Mouse (Mus musculus) lung, postnatal 4 days (tissue): ENCODE measurements around the gene Abhd6.

Experiments
- DNase-seq, 2 experiments: peaks; one replicate each; pipeline ENCODE4 v3.0.0; 2021

Abhd6 gene

DNA sequence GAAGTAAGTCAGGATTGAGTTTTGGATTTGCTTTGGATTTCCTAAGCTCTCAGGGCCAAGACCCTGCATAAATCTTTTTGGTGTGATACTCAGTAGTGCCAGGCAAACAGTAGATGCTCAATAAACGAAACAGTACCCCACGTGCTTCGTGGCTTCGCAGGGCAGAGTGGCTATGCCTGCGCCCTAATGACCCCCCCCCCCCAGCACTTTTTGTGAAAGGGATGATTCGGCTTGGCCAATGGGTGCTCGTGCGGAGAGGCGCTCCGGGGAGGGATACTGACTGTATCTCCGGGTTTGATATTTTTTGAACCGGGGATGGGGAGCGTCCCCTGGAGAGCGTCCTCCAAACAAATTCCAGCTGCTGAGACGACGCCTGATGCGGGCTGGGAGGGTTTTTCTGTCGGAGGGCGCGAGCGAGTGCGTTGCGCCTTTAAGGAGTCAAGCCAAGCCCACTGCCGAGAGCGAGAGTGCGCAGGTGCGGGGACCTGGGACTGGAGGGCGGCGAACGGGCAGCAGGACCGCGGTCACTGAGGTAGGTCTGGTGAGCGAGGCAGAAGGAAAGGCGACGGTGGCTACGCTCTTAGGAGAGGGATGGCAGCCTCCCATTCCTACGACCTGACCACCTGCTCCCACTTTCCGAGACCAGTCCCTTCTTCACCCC is at the start of gene Abhd6:
Gene Abhd6, plus strand, starts transcription at position 471 of the 661 bp plus-strand sequence.
- peak; percentile 84 to 86 for DNase-seq

DNA sequence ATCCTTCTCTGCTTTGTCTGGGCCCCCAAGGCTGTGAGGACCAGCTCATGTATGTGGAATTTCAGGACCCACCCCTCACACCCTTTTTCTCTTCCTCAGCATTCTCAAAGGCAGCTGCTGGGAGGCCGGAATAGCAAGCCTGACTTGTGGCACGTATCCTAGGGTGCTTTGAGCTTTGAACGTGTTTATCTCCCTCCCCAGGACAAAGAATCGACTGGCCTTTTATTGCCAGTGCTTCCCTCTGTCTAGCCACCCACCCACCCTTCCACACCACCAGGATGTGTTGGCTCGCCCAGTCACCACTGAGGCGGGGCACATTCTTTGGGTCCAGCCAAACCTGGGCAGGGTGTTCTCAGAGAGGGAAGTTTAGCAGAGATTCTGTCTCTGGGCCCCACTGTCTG is 48.6 kb upstream of the Abhd6 start:
- peak in 1 of 2 experiments; percentile 25 for DNase-seq

DNA sequence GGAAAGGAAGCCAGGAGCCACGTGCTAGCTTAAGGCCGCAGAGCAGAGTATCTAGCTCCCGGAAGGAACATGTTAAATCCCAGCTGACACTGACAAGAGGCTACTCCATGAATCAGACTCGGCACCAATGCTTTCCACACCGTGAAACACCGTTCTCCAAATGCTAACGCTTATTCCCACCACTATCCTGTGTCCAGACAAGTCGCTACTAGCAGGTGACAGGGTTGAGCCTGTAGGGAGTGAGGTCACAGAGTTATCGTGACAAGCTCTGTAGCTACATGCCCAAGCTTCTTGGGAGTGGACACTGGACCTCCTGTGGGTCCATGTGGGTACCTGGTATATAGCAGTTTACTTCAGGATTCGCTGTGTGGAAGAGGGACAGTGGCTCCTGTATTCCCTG is 46.3 kb upstream of the Abhd6 start:
- no peak for DNase-seq

DNA sequence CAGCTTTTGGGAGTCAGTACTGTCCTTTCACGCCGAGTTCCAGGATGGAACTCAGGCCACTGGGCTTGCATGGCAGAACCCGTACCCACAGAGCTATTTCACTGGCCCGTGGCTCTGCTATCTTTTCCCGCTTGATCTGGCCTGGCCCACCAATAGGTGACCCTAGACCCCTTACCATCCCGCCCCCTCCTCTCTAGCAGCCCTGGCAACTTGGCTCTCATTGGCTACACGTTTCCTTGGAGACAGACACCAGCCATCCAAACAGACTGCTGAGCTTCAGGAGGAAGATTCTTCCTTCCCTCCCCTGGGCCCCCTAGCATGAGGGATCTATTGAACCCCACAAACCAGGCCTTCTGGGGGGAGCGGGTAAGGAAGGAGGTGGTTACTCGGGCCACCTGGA is 45.7 kb upstream of the Abhd6 start, which contains the start of gene Gm45521:
Gene Gm45521, plus strand, starts transcription at position 240 of the 400 bp plus-strand sequence.
- DNase-seq = no peak

DNA sequence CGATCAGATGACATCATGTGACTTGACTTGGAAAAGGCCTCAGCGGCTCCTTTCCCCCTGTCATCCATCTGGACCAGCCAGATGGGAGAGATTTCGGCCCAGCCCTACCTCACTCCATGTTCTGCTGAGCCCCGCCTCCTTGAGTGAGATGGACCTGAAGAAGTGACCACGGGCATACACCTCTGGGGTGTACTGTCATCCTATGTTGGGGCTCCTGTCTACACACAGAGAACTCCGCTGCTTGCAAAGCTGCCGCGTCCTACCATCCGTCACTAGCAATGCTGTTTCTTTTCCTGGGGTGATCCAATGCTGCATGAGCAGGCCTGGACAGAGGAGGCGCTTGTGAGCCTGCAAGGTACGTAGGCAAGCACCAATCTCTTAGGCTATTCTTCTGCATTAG is 42.1 kb upstream of the Abhd6 start:
- DNase-seq = no peak

DNA sequence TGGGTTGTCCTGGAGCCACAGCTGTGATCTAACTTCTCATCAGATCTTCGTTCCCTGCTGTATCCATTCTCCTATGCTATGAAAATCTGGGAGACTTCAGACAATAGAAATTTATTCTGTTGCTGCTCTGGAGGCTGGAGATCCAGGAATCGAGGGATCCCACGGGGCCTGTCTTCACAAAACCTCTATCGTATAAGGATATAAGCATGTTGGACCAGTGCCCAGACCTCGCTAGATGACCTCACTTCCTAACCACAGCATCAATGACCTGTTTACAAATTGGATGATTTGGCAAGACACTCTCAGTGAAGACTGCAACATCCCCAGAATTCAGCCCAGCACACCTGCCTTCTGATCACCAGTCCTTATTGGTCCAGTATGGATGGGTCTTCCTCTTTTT is 41.0 kb upstream of the Abhd6 start:
- peak; percentile 30 to 33 for DNase-seq

DNA sequence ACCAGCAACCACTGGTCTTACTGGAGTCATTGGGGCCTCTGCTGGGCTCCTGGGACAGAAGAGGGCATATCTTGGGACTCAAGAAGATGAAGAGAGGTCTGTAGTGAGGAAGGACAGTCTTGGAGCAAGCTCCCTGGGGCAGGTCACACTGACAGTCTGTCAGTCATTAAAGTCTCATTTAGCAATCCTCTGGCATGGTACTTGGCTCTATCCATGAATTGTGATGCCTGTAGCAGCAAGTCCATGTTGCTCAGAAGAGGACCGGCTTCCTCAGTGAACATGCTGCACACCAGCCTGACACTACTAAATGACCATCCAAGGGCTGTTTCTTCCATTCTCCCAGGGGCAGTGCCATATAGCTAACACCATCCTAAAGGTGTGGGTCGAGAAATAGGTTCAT is 40.1 kb upstream of the Abhd6 start:
- DNase-seq = no peak

DNA sequence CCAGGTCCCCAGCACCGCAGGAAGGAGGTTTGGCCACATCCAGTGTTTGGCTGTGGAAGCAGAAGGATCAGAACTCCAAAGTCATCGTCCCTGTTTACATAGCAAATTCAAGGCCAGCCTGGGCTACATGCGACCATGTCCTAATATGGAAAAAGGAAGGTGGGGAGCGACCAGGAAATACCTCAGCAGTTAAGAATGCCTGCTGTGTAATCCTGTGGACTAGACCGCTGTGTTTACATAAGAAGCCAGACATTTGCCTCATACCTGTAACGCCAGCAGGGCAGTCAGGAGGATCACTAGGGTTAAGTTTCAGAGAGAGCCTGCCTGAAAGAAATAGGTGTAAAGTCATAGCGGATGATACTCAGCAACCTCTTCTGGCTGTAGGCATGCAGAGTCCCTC is 39.5 kb upstream of the Abhd6 start:
- DNase-seq = no peak

DNA sequence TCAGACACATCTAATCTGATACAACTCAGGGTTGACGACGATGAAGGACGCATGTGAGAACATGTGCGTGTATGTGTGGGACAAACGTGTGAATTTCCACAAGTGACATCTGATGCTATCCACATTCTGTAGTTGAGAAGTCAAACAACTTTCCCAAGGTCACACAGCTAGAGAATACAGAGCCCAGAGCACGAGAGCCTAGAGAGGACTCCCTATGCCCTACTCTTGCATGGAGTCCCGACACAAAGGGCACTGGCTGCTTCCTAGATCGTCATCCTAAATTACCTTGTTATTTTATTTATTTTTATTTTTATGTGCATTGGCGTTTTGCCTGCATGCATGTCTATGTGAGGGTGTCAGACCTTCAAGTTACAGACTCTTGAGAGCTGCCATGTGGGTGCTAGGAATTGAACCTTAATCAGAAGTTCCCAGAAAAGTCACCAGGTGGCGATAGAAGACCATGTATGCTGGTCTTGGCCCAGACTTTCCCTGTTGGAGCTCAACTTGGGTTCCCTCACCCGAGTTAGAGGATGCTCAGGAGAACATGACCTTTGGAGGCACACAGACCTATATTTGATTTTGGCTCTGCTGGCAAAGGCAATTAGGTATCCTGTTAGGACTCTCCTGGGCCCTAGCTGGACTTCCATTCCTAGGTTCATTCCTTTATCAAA is 38.3 kb upstream of the Abhd6 start:
- peak in 1 of 2 experiments; percentile 77 for DNase-seq

DNA sequence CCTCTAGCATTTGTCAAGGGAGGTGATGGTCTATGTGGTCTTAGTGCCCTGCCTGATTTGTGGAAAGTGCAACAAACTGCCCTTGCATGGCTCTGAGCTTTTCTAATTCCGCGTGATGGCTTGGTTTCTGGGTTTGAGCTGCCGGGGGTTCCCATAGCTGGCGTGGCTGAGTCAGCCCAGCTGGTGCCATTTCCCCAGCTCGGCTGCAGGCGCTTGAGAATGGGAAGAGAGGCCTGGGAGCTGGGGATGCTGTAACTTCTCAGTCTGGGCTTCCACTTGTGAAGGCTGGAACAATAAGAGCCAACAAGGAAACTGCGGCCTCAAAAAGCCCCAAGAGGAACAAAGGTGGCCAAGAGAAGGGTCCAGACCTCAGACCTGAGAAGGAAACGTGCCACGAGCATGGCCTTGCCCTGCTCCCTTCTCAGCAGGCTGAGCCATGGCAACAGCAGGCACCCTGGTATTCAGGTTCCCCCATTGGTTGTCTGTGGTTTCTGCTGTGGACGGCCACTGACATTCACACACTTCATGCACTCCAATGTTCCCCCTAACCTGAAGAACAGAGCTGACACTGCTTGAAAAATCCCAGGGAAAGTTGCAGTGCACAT is 30.7 kb upstream of the Abhd6 start:
- DNase-seq = peak; percentile 40 to 80

DNA sequence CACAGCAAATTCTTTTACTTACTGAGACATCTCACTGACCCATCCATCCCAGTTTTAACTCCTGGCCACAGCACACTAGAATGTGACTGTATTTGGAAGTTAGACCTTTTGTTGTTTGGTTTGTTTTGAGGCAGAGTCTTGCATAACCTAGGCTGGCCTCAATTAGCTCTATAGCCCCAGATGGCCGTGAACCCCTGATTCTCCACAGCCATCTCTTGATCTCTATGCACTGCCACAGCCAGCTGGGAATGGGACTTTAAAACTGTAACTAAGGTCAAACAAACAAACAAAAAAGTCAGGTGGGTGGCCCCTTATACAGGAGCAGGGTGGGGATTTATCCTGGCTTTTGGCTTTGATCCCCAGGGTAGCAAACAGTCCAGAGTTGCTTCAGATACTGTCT is 28.1 kb upstream of the Abhd6 start:
- DNase-seq = no peak

DNA sequence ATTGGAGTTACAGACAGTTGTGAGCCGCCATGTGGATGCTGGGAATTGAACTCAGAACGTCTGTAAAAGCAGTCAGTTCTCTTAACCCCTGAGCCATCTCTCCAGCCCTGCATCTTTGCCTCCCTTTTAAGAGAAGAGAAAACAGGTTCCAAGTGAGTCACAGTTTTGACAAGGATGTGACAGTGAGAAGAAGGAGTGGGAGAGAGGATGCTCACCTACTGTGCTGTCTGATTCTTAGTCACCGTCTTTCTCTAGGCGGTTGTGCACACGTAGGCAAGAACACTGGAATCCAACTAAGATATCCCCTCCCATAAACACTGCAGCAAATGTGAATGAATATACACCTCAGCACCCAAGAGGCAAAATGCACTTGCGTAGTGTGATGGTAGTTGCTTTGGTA is 27.5 kb upstream of the Abhd6 start:
- no peak for DNase-seq

DNA sequence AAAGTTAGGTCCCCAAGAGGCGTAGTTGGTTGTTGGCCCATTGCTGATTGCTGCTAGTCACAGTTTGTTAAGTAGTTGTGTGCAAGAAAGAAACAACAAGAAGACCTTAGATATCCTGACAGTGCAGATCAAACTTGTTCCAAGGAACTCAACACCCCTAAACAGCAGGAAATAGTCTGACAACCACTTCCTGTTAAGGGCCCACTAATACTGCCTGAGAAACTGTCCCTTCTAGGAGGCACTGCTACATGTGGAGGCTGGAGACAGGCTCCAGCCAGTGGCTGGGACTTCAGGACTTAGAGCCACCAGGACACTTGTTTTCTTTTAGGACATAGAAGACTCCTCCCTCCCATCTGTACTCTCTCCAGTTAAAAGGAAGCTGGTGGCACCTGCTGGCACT is 25.2 kb upstream of the Abhd6 start:
- no peak for DNase-seq

DNA sequence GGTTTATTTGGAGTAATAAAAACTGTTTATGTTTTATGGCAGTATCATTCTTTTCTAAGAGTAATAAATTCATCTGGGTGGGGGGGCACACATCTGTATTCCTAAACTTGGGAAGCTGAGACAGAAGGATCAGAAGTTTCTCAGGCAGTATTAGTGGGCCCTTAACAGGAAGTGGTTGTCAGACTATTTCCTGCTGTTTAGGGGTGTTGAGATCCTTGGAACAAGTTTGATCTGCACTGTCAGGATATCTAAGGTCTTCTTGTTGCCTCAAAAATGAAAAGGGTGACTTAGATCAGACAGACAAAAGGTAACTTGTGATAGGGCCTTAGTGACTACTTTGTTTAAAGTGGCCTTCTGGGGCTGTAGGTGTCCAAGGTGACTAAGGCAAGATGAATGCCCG is 24.5 kb upstream of the Abhd6 start:
- no peak for DNase-seq

DNA sequence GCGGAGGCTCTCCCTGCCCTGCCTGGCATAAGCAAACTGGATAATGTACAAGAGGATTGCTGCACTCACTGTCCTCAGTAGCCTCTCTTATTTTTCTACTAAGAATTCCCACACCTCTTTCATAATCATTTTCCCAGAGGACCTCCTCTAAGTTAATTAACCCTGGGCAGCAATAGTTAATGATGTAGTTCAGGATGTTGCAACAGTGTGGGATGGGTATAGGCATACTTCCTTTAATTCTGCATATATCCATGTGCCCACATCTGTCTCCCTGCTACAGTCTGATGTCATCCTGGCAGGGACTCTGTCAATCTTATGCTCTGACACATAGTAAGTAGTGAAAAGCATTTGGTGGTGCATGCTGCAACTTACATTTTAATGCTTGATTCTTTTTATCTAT is 21.5 kb upstream of the Abhd6 start:
- DNase-seq = no peak

DNA sequence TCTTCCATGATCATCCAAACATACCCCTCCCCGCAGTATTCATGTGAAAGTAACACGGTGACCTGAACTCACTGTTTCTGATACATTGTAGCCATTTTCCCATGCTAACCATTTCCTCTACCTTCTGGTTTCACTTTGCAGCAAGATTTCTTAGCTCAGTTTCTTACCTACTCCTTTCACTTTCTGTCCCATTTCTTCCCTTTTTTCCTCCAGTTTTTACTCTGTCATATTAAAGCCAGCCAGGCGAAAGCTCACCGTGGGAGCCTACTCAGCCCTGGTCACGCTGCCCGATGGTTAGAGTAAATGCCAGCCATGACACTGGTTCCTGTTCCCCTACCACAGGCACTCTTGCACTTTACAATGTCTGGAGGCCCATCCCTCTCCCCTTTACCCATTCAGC is 15.8 kb upstream of the Abhd6 start:
- no peak for DNase-seq

DNA sequence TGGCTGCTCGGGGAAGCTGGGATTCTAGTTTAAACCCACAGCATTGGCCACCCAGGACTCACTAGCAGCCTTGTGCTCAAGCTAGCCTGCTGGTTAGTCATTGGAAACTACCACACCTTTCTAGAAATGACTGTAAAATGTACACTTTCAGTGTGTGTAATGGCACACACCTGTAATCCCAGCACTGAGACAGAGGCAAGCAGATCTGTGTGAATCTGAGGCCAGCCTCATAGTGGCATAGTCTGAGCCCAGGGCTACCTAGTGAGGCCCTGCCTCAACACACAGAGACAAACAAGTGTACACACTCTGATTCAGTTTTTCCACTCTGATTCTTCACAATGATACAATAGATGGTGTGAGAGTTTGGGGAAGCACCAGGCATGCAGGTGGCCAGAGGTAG is 13.3 kb upstream of the Abhd6 start:
- DNase-seq = no peak

DNA sequence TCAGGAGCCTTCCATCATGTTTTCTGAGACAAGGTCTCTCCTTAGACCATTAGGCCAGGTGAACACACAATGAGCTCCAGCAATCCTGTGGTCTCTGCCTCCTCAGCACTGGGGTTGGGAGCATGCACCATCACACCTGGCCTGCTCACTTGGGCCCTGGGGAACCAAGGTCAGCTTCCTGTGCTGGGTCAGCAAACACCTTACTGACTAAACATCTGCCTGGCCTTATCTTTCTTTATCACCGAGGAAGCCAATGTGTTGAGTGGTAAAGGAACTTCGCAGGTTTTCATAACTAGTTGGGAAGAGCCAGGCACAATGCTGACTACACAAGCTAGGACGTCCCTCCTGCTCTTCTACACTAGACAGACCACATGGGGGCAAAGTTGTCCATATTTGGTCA is 12.7 kb upstream of the Abhd6 start:
- DNase-seq = no peak

DNA sequence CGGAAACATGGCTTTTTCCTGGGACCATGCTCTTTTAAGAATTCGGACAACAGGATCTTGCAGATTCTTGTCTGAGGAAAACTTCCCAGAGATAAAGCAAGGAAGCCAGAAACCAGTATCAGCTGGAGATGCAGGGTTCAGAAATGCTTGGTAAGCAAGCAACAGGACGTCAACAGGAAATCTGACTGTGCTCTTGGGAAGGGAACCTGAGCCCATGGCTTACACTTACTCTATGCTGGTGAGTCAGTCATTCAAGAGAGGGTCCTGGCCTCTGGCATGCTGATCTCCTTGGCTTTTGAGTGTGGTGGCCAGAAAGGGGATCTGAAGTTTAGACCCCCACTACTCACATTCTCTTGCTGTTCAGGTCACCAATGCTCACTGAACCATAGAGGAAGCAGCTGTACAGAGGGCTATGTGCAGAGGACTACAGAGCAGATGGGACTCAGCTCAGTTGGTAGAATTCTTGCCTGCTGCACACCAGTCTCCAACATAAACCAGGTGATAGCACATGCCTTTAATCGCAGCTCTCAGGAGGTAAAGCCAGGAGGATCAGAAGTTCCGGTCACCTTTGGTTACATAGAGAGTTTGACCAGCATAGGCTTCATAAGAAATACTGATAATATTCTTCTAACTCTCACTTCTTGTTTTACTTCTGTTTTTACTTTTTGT is 11.5 kb upstream of the Abhd6 start:
- DNase-seq = no peak

DNA sequence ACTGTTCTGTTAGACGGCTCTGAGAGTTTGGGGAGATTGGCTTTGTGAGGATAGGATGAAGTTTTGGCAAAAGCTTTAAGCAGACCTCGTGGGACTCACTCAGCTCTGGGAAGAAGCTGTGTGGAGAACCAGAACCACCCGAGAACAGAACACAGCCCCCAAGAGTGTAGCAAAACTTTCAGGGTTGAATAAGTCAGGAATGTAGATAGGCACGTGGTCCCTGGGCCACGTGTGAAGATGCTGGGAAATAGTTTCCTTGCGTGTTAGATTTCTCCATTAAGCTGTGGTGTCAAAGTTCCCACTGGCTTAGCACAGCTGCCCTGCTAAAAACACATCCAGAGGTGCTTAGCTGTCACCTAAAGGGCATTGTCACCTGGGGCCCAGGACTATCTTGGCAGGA is 10.5 kb upstream of the Abhd6 start:
- DNase-seq = no peak

DNA sequence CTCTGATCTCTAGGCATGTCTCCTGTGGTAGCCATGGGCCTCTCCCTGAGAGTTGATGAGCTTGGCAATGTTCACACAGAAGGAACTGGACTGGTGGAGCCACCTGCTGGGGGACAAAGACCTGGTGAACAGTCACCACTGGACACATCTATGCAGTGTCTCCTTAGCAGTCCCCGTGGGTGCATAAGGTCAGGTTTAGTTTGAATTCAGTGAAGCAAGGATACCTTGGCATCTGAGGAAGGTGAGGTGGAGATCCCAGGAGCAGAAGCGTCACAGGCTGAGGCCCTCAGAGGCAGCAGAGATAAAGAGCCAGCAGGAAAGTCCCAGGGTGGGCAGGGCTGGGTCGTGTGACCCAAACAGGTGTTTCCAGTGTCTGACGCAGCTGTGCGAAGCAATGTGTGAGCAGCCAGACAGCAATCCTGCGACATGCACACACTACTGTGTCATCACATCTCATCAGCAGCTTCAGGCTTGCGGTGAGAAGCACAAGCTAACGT is 8.4 kb upstream of the Abhd6 start, which contains the start of gene Dnase1l3:
Gene Dnase1l3, minus strand, starts transcription at position 303 of the 497 bp plus-strand sequence.
- peak; percentile 50 to 56 for DNase-seq

DNA sequence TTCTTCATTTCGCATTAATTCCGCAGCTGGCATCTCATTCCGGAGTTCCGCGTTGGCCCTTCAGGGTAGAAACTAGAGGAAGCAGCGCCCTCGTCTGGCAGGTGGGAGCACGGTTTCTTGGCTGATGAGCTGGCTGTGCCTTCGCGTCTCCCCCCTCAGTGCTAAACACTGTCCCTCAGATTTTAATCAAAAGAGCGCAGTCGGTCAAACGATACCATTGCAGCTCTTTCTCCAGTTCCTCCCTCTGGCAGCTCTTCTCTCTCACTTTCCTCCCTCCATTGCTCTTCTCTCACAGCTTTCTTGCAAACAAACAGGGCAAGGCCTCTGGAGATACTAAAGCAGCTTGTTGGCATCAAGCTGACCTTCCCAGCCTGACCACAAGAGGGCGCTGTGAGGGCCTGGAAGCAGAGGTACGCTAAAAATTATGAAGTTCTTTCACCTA is 5.4 kb upstream of the Abhd6 start:
- DNase-seq = peak; percentile 86 to 92

DNA sequence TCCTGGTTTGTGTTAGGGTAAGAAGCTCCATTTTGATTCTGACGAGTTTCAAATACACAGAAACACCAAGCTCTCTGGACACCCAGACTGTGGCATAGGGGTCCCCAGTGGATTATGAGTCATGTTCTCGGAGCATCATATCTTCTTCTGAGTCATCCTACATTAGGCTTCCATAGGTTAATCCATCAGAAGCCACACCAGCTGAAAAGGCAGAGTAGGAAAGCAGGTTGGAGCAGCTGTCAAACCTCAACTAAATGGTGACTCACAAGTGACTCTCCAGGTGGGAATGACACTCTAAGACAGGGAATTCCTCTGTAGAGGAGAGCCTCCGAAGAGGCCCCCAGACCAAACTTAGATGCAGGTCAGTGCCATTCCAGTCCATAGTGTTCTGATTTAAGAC is 3.7 kb upstream of the Abhd6 start:
- no peak for DNase-seq
